Mouse (Mus musculus): ENCODE data around the gene Ext2. TPM values are rescaled to one million over a fixed set of nuclear protein-coding genes. Genes with fewer than 3 reads are reported as not detected.
A peak's percentile ranks its signal among the peaks of the same experiment; 100 is the strongest.

The Ext2 gene
- 68.0 and 72.0 TPM in 2 replicates for polyA plus RNA-seq (2014; fragmentation: Nextera tagmentation; extraction: Ambion mirVana)

DNA sequence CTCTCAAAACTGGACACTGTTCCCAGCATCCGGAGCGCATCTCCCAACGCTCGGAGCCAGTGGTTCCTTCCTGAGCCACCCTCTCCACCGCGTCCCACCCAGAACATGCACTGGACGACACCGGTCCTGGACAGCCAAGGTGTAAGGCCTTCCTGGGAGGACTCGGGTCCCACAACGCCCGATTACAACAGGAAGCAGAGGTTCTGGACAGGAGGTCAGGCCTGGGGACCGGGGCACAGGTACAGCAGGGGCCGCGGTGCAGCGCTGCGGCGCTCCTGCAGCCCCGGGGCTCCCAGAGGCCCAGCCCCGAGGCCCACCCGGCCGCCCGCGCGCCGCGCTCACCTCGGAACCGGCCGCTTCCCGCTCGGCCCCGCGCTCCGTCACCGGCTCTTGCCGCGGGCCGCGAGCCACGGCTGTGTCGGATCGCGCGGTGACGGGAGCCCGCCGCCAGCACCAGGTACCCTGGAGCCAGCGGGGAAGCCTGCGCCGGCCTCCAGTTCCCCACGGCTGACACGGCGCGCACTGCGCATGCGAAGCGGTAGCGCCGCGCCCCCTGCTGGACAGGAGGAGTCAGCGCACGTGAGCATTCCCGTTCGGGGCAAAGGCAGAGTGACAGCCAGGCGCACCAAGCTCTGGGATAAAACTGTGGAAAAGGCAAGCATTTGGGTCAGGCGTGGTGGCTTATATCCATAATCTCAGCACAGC lies at the start of gene Ext2:
Gene Ext2 (minus strand): TSS at position 524 of the 705 bp plus-strand sequence.
- ATAC-seq (replicated peaks; ENCODE audit: low FRiP score) (peak; percentile 89), DNase-seq (ENCODE audit: low spot score) (peak; percentile 85)
- peak within 1 kb of the TSS; percentile 94 for H3K4me3 ChIP-seq (ENCODE audit: low read depth, low read length)
- no peaks in the 10 kb centered on the region for H3K9me3 ChIP-seq (ENCODE audit: control insufficient read depth, low read length)
- H3K4me2 ChIP-seq = peak within 1 kb of the TSS; percentile 84
- no peak within 1 kb of the TSS for H3K27ac ChIP-seq (ENCODE audit: low read depth, low read length)
- WGBS = under 1% methylated on average over 66 of the region's 66 CpGs
- peaks cover 15% of the 10 kb centered on the region for H3K4me1 ChIP-seq (replicated peaks; ENCODE audit: control insufficient read depth, insufficient read depth, low read length)
- H3K9ac ChIP-seq (ENCODE audit: low read depth, low read length) = peak within 1 kb of the TSS; percentile 93
- H3K27me3 ChIP-seq (replicated peaks; ENCODE audit: control insufficient read depth, insufficient read depth, low read length) = no peaks in the 10 kb centered on the region
- no peaks in the 10 kb centered on the region for H3K36me3 ChIP-seq (ENCODE audit: control insufficient read depth, insufficient read depth, low read length)

GRCm38 (mm10) chr2:93871411-93871925 lies 49.1 kb upstream of the Ext2 start:
- H3K4me2 ChIP-seq = no peak overlapping the region
- no peaks in the 10 kb centered on the region for H3K27me3 ChIP-seq (replicated peaks; ENCODE audit: control insufficient read depth, insufficient read depth, low read length)
- no peak overlapping the region for H3K4me3 ChIP-seq (ENCODE audit: low read depth, low read length)
- ATAC-seq (replicated peaks; ENCODE audit: low FRiP score) = no peak
- no peak for DNase-seq (ENCODE audit: low spot score)
- peaks cover 8% of the 10 kb centered on the region for H3K4me1 ChIP-seq (replicated peaks; ENCODE audit: control insufficient read depth, insufficient read depth, low read length)
- no peaks in the 10 kb centered on the region for H3K9me3 ChIP-seq (ENCODE audit: control insufficient read depth, low read length)
- H3K27ac ChIP-seq (ENCODE audit: low read depth, low read length) = no peak overlapping the region
- WGBS = 82% methylated on average over 4 of the region's 4 CpGs
- H3K9ac ChIP-seq (ENCODE audit: low read depth, low read length) = no peak overlapping the region
- H3K36me3 ChIP-seq (ENCODE audit: control insufficient read depth, insufficient read depth, low read length) = no peaks in the 10 kb centered on the region

DNA sequence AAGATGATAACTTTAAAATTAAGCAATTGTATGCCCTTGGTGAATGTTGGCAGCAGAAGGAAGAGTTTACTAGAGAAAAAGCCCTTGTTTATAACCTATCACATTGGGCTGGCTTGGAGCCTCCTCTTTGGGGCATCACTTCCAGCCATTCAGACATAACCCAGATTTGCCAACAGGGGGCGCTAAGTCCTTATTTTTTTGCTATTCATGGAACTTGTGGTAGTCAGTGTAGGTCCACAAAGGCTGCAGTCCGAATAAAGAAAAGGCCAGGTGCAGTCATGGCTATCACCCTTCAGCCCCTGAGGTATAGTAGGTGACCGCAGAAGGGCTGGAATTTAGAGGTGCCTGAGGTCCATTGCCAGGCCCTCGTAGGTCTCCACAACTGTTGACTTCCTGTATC lies 48.5 kb upstream of the Ext2 start:
- H3K36me3 ChIP-seq (ENCODE audit: control insufficient read depth, insufficient read depth, low read length) = no peaks in the 10 kb centered on the region
- no peak overlapping the region for H3K9ac ChIP-seq (ENCODE audit: low read depth, low read length)
- H3K4me1 ChIP-seq (replicated peaks; ENCODE audit: control insufficient read depth, insufficient read depth, low read length) = peaks cover 8% of the 10 kb centered on the region
- no peak overlapping the region for H3K27ac ChIP-seq (ENCODE audit: low read depth, low read length)
- H3K9me3 ChIP-seq (ENCODE audit: control insufficient read depth, low read length) = no peaks in the 10 kb centered on the region
- peak; percentile 29; the same call in 1 of the 2 replicates for ATAC-seq (replicated peaks; ENCODE audit: low FRiP score)
- DNase-seq (ENCODE audit: low spot score) = no peak
- no peaks in the 10 kb centered on the region for H3K27me3 ChIP-seq (replicated peaks; ENCODE audit: control insufficient read depth, insufficient read depth, low read length)
- WGBS = 44% methylated on average over 4 of the region's 4 CpGs
- H3K4me2 ChIP-seq = no peak overlapping the region
- no peak overlapping the region for H3K4me3 ChIP-seq (ENCODE audit: low read depth, low read length)

- no peaks in the 10 kb centered on the region for H3K27me3 ChIP-seq (replicated peaks; ENCODE audit: control insufficient read depth, insufficient read depth, low read length)
- H3K27ac ChIP-seq (ENCODE audit: low read depth, low read length) = no peak within 1 kb of the TSS
- H3K4me3 ChIP-seq (ENCODE audit: low read depth, low read length) = no peak within 1 kb of the TSS
- no peaks in the 10 kb centered on the region for H3K9me3 ChIP-seq (ENCODE audit: control insufficient read depth, low read length)
- H3K4me2 ChIP-seq = no peak within 1 kb of the TSS
- DNase-seq (ENCODE audit: low spot score) (no peak), ATAC-seq (replicated peaks; ENCODE audit: low FRiP score) (no peak)
- peaks cover 8% of the 10 kb centered on the region for H3K4me1 ChIP-seq (replicated peaks; ENCODE audit: control insufficient read depth, insufficient read depth, low read length)
- no peak within 1 kb of the TSS for H3K9ac ChIP-seq (ENCODE audit: low read depth, low read length)
- WGBS = 69% methylated on average over 7 of the region's 7 CpGs
- H3K36me3 ChIP-seq (ENCODE audit: control insufficient read depth, insufficient read depth, low read length) = no peaks in the 10 kb centered on the region
Observed at GRCm38 (mm10) chr2:93869107-93869600, 46.8 kb upstream of the Ext2 start, which contains the start of gene Accsl. Accsl (minus strand) TSS chr2:93869157.

GRCm38 (mm10) chr2:93868566-93868965 lies 46.2 kb upstream of the Ext2 start:
- no peak overlapping the region for H3K27ac ChIP-seq (ENCODE audit: low read depth, low read length)
- no peaks in the 10 kb centered on the region for H3K27me3 ChIP-seq (replicated peaks; ENCODE audit: control insufficient read depth, insufficient read depth, low read length)
- H3K4me3 ChIP-seq (ENCODE audit: low read depth, low read length) = no peak overlapping the region
- ATAC-seq (replicated peaks; ENCODE audit: low FRiP score) (no peak), DNase-seq (ENCODE audit: low spot score) (no peak)
- no peaks in the 10 kb centered on the region for H3K36me3 ChIP-seq (ENCODE audit: control insufficient read depth, insufficient read depth, low read length)
- WGBS = 80% methylated on average over 11 of the region's 11 CpGs
- H3K9ac ChIP-seq (ENCODE audit: low read depth, low read length) = no peak overlapping the region
- no peak overlapping the region for H3K4me2 ChIP-seq
- peaks cover 3% of the 10 kb centered on the region for H3K4me1 ChIP-seq (replicated peaks; ENCODE audit: control insufficient read depth, insufficient read depth, low read length)
- no peaks in the 10 kb centered on the region for H3K9me3 ChIP-seq (ENCODE audit: control insufficient read depth, low read length)

GRCm38 (mm10) chr2:93863229-93863628 lies 40.9 kb upstream of the Ext2 start:
- H3K27me3 ChIP-seq (replicated peaks; ENCODE audit: control insufficient read depth, insufficient read depth, low read length) = no peaks in the 10 kb centered on the region; the same call in 1 of the 2 replicates
- no peak overlapping the region for H3K4me3 ChIP-seq (ENCODE audit: low read depth, low read length)
- no peak overlapping the region for H3K4me2 ChIP-seq
- H3K9me3 ChIP-seq (ENCODE audit: control insufficient read depth, low read length) = no peaks in the 10 kb centered on the region
- DNase-seq (ENCODE audit: low spot score) = no peak
- H3K27ac ChIP-seq (ENCODE audit: low read depth, low read length) = no peak overlapping the region
- H3K4me1 ChIP-seq (replicated peaks; ENCODE audit: control insufficient read depth, insufficient read depth, low read length) = no peaks in the 10 kb centered on the region
- WGBS = 74% methylated on average over 4 of the region's 4 CpGs
- ATAC-seq (replicated peaks; ENCODE audit: low FRiP score) = no peak
- no peak overlapping the region for H3K9ac ChIP-seq (ENCODE audit: low read depth, low read length)
- H3K36me3 ChIP-seq (ENCODE audit: control insufficient read depth, insufficient read depth, low read length) = no peaks in the 10 kb centered on the region

GRCm38 (mm10) chr2:93858845-93859244 lies 36.5 kb upstream of the Ext2 start:
- DNase-seq (ENCODE audit: low spot score) = no peak
- H3K36me3 ChIP-seq (ENCODE audit: control insufficient read depth, insufficient read depth, low read length) = no peaks in the 10 kb centered on the region
- 70% methylated on average over 12 of the region's 12 CpGs for WGBS
- H3K9me3 ChIP-seq (ENCODE audit: control insufficient read depth, low read length) = no peaks in the 10 kb centered on the region
- no peak overlapping the region for H3K4me3 ChIP-seq (ENCODE audit: low read depth, low read length)
- H3K27me3 ChIP-seq (replicated peaks; ENCODE audit: control insufficient read depth, insufficient read depth, low read length) = no peaks in the 10 kb centered on the region; the same call in 1 of the 2 replicates
- ATAC-seq (replicated peaks; ENCODE audit: low FRiP score) = no peak
- H3K27ac ChIP-seq (ENCODE audit: low read depth, low read length) = no peak overlapping the region
- no peak overlapping the region for H3K4me2 ChIP-seq
- no peaks in the 10 kb centered on the region for H3K4me1 ChIP-seq (replicated peaks; ENCODE audit: control insufficient read depth, insufficient read depth, low read length)
- no peak overlapping the region for H3K9ac ChIP-seq (ENCODE audit: low read depth, low read length)

DNA sequence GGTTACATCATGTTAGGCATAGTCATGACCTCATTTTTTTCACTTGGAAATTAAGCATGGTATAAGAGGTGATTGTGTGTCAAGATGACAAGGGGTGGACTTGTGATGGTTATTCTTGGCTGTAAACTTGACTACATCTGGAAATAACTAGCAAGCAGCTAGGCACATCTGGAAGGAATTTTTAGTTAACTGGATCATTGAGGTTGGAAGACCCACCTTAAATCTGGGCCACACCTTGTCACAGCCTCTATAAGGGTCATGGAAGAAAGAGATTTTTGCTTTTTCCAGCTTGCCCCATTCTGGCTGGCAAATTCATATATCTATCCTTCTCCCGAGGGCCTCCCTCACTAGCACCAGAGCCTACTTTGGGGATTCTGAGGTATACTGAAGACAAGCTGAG lies 28.9 kb upstream of the Ext2 start:
- no peak overlapping the region for H3K9ac ChIP-seq (ENCODE audit: low read depth, low read length)
- peaks cover 8% of the 10 kb centered on the region for H3K4me1 ChIP-seq (replicated peaks; ENCODE audit: control insufficient read depth, insufficient read depth, low read length)
- no peak overlapping the region for H3K27ac ChIP-seq (ENCODE audit: low read depth, low read length)
- no peaks in the 10 kb centered on the region for H3K36me3 ChIP-seq (ENCODE audit: control insufficient read depth, insufficient read depth, low read length)
- no peak for DNase-seq (ENCODE audit: low spot score)
- no peak overlapping the region for H3K4me3 ChIP-seq (ENCODE audit: low read depth, low read length)
- no peak overlapping the region for H3K4me2 ChIP-seq
- ATAC-seq (replicated peaks; ENCODE audit: low FRiP score) = no peak
- no peaks in the 10 kb centered on the region for H3K27me3 ChIP-seq (replicated peaks; ENCODE audit: control insufficient read depth, insufficient read depth, low read length)
- no peaks in the 10 kb centered on the region for H3K9me3 ChIP-seq (ENCODE audit: control insufficient read depth, low read length)
- 70% methylated on average over 1 of the region's 1 CpGs for WGBS
